Mouse (Mus musculus): ENCODE measurements around the gene Nacc2. TPM values are rescaled to one million over a fixed set of nuclear protein-coding genes. Genes with fewer than 3 reads are reported as not detected.

Nacc2 gene
- total RNA-seq, 2 experiments from 2014 or later = 64.6 to 78.3 TPM

- no peak for DNase-seq (ENCODE audit: low spot score in 2 of 2)
Measured at GRCm38 (mm10) chr2:26011420-26011819, 111.6 kb downstream of the Nacc2 start.

Other genes starting within 250 kb of the Nacc2 start
- gene Camsap1, start 139.9 kb downstream of the Nacc2 start, total RNA-seq (2021) = 100 to 1,000 TPM; 133 to 153 TPM
- 10 to 100 TPM; 53.9 to 58.0 TPM for gene Ubac1, start 101.5 kb downstream of the Nacc2 start, total RNA-seq (2021)
- under 1 TPM in 1 of 2 experiments, not detected in 1; 0.15 TPM for gene Lhx3, start 85.1 kb upstream of the Nacc2 start, total RNA-seq (2021)
- 10 to 100 TPM; 24.2 to 25.5 TPM for gene Qsox2, start 114.3 kb upstream of the Nacc2 start, total RNA-seq (2021)
- under 1 TPM; 0.63 to 0.82 TPM for gene Ccdc187, start 171.3 kb upstream of the Nacc2 start, total RNA-seq (2021)
- gene Gpsm1, start 192.3 kb upstream of the Nacc2 start, total RNA-seq (2021) = 10 to 100 TPM; 37.4 to 38.4 TPM
- gene Dnlz, start 228.9 kb upstream of the Nacc2 start, total RNA-seq (2021) = 10 to 100 TPM; 26.0 to 28.4 TPM
- gene Card9, start 237.7 kb upstream of the Nacc2 start, total RNA-seq (2021) = 1 to 10 TPM; 1.5 to 3.5 TPM

Data from layer of hippocampus, adult 18-20 months (tissue).